Mouse (Mus musculus) stomach, embryonic 14.5 days (tissue): ENCODE measurements at regions not wholly inside any gene's neighbourhood (a gene's known extent, or its start where the extent isn't known, plus 50 kb on each side); places are given as distances from the start of the nearest gene placed in this dataset.

ENCODE experiments used
- ATAC-seq: fragments of 200-750 bp; cut with Nextera tagmentation; 2 replicates; pipeline ENCODE4 v1.8.0; 2017; ENCODE audit warnings: low read depth, moderate TSS enrichment; ENCODE audit not compliant: insufficient number of reproducible peaks, insufficient read depth, low FRiP score
- H3K27ac ChIP-seq: fragments of 300-500 bp; sonication (generic); 2 replicates; pipeline ENCODE4 v1.5.1; 2014; ENCODE audit warnings: mild to moderate bottlenecking, low read length, moderate library complexity, mixed read lengths
- H3K27me3 ChIP-seq: fragments of 300-500 bp; sonication (generic); 2 replicates; pipeline ENCODE4 v1.6.1; 2014; ENCODE audit warnings: low read length, control low read depth, mixed read lengths; ENCODE audit not compliant: control insufficient read depth, insufficient read depth
- H3K36me3 ChIP-seq: fragments of 300-500 bp; sonication (generic); 2 replicates; pipeline ENCODE4 v1.6.1; 2014; ENCODE audit warnings: mild to moderate bottlenecking, control low read depth, low read length, moderate library complexity, mixed read lengths; ENCODE audit not compliant: control insufficient read depth, insufficient read depth
- H3K4me1 ChIP-seq: fragments of 300-500 bp; sonication (generic); 2 replicates; pipeline ENCODE4 v1.6.1; 2014; ENCODE audit warnings: low read length, control low read depth, mixed read lengths; ENCODE audit not compliant: control insufficient read depth, insufficient read depth
- H3K4me2 ChIP-seq: fragments of 300-500 bp; sonication (generic); replicated peaks from 2 replicates; pipeline ENCODE4 v1.6.1; 2014; ENCODE audit warnings: low read depth, low read length, control low read depth
- H3K4me3 ChIP-seq: fragments of 300-500 bp; sonication (generic); 2 replicates; pipeline ENCODE4 v1.5.1; 2014; ENCODE audit warnings: low read depth, low read length, control low read depth
- H3K9ac ChIP-seq: fragments of 300-500 bp; sonication (generic); replicated peaks from 2 replicates; pipeline ENCODE4 v1.6.1; 2014; ENCODE audit warnings: low read depth, mild to moderate bottlenecking, control low read depth, low read length, moderate library complexity, mixed read lengths
- H3K9me3 ChIP-seq: fragments of 300-500 bp; sonication (generic); 2 replicates; pipeline ENCODE4 v1.6.1; 2016; ENCODE audit warnings: low read depth, low read length, control low read depth; ENCODE audit not compliant: control insufficient read depth
- WGBS: fragments of 180-500 bp; shearing (Covaris S2); extraction: QIAGEN DNeasy Blood & Tissue Kit; methylation state at CpG from one replicate; pipeline ENCODE4 v1.1.7; 2014; 5-methylcytosine and 5-hydroxymethylcytosine counted together

DNA sequence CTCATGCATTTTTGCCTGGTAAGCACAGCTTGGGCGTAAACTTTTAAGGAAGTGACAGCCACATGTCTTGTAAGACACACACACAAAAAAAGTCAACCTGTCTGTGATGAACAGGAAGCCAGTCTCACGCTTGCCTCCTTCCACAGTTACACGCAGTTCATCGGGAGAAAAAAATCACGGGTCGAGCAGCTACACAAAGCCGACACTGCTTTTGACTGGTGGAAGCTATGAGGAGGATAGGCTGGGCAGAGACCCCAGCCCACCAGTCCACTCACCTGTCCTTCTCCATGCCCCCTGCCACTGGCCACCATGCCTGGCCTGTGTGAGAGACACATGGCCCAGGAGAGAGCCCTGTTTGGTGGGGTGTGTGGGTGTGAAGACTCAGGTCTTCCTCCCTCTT lies 119.2 kb downstream of the Ets2 start:
- ATAC-seq: no peak
- H3K9me3 ChIP-seq: no peaks in the 10 kb centered on the region; the same call in 1 of the 2 replicates
- no peaks in the 10 kb centered on the region for H3K36me3 ChIP-seq
- no peak overlapping the region for H3K27ac ChIP-seq
- H3K4me2 ChIP-seq: no peak overlapping the region
- no peaks in the 10 kb centered on the region for H3K27me3 ChIP-seq
- WGBS: 82% methylated on average over 7 of the region's 7 CpGs
- no peak overlapping the region for H3K9ac ChIP-seq
- H3K4me1 ChIP-seq: peaks cover 19% of the 10 kb centered on the region
- no peak overlapping the region for H3K4me3 ChIP-seq

DNA sequence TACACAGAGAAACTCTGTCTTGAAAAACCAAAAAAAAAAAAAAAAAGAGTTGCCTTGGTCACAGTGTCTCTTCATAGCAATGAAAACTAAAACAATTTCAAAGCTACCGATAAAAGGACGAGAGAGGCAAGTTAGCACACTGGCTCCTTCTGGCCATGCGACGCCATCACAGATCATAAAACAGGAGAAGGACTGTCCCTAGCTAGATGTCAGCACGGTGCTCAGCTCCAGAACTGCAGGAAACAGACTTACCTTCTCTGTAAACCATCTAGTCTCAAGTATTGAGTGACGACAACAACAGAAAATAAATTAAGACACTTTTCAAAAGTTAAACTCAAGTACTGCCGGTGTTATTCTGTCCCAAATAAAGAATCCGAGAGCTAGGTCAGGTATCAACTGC lies 118.7 kb downstream of the Ets2 start:
- Histone ChIP-seq H3K4me3 (no peak overlapping the region), H3K9ac (no peak overlapping the region), H3K27me3 (no peaks in the 10 kb centered on the region), H3K36me3 (no peaks in the 10 kb centered on the region), H3K4me2 (no peak overlapping the region), H3K27ac (no peak overlapping the region), H3K4me1 (peaks cover 17% of the 10 kb centered on the region), H3K9me3 (no peaks in the 10 kb centered on the region; the same call in 1 of the 2 replicates)
- ATAC-seq: no peak
- 71% methylated on average over 8 of the region's 8 CpGs for WGBS

GRCm38 (mm10) chr16:95820013-95820412 lies 118.1 kb downstream of the Ets2 start:
- H3K27ac ChIP-seq: no peak overlapping the region
- ATAC-seq: no peak
- H3K4me2 ChIP-seq: no peak overlapping the region
- no peak overlapping the region for H3K9ac ChIP-seq
- H3K36me3 ChIP-seq: no peaks in the 10 kb centered on the region
- no peak overlapping the region for H3K4me3 ChIP-seq
- H3K4me1 ChIP-seq: peaks cover 11% of the 10 kb centered on the region
- WGBS: 33% methylated on average over 1 of the region's 1 CpGs
- H3K27me3 ChIP-seq: no peaks in the 10 kb centered on the region
- no peaks in the 10 kb centered on the region; the same call in 1 of the 2 replicates for H3K9me3 ChIP-seq

- Histone ChIP-seq H3K4me2 (no peak overlapping the region), H3K9me3 (no peaks in the 10 kb centered on the region; the same call in 1 of the 2 replicates), H3K4me1 (no peaks in the 10 kb centered on the region), H3K4me3 (no peak overlapping the region), H3K9ac (no peak overlapping the region), H3K27me3 (no peaks in the 10 kb centered on the region), H3K36me3 (no peaks in the 10 kb centered on the region), H3K27ac (no peak overlapping the region)
- ATAC-seq: no peak
- 98% methylated on average over 13 of the region's 13 CpGs for WGBS
These were observed 114.1 kb downstream of the Ets2 start for GRCm38 (mm10) chr16:95815966-95816365.

- no peak for ATAC-seq
- H3K4me3 ChIP-seq: no peak overlapping the region
- H3K27me3 ChIP-seq: no peaks in the 10 kb centered on the region
- H3K9me3 ChIP-seq: no peaks in the 10 kb centered on the region; the same call in 1 of the 2 replicates
- H3K27ac ChIP-seq: no peak overlapping the region
- 86% methylated on average over 6 of the region's 6 CpGs for WGBS
- H3K4me1 ChIP-seq: no peaks in the 10 kb centered on the region
- H3K4me2 ChIP-seq: no peak overlapping the region
- no peaks in the 10 kb centered on the region for H3K36me3 ChIP-seq
- no peak overlapping the region for H3K9ac ChIP-seq
These were observed 113.4 kb downstream of the Ets2 start for GRCm38 (mm10) chr16:95815206-95815731.

- Histone ChIP-seq H3K36me3 (no peaks in the 10 kb centered on the region), H3K27ac (no peak overlapping the region), H3K4me2 (no peak overlapping the region), H3K9ac (no peak overlapping the region), H3K9me3 (no peaks in the 10 kb centered on the region; the same call in 1 of the 2 replicates), H3K4me1 (no peaks in the 10 kb centered on the region), H3K4me3 (no peak overlapping the region), H3K27me3 (no peaks in the 10 kb centered on the region)
- no peak for ATAC-seq
- 67% methylated on average over 9 of the region's 9 CpGs for whole genome bisulfite sequencing
These were observed 112.7 kb downstream of the Ets2 start for GRCm38 (mm10) chr16:95814513-95815118.

DNA sequence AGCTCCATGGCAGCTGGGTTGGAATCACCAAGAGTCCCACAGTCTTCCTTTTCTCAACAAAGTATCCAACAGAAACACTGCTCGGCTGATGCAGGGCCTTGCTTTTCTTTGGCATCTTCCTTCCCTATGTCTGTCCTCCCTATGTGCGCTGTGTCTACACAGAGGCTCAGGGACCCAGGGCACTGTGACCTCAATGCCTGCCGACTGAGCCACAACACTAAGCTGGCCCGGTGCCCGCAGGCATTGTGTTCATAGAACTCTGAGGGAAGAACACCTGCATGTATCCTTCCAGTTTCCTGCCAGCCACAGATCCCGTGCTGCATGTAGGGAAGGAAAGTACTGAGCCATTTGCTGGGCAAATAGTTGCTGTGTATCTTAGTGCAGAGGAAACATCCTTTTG lies 109.2 kb downstream of the Ets2 start:
- H3K4me3 ChIP-seq: no peak overlapping the region
- H3K4me1 ChIP-seq: no peaks in the 10 kb centered on the region
- WGBS: 74% methylated on average over 6 of the region's 6 CpGs
- no peak overlapping the region for H3K9ac ChIP-seq
- no peaks in the 10 kb centered on the region for H3K9me3 ChIP-seq
- H3K27me3 ChIP-seq: no peaks in the 10 kb centered on the region
- no peak overlapping the region for H3K27ac ChIP-seq
- no peak for ATAC-seq
- no peaks in the 10 kb centered on the region for H3K36me3 ChIP-seq
- no peak overlapping the region for H3K4me2 ChIP-seq

DNA sequence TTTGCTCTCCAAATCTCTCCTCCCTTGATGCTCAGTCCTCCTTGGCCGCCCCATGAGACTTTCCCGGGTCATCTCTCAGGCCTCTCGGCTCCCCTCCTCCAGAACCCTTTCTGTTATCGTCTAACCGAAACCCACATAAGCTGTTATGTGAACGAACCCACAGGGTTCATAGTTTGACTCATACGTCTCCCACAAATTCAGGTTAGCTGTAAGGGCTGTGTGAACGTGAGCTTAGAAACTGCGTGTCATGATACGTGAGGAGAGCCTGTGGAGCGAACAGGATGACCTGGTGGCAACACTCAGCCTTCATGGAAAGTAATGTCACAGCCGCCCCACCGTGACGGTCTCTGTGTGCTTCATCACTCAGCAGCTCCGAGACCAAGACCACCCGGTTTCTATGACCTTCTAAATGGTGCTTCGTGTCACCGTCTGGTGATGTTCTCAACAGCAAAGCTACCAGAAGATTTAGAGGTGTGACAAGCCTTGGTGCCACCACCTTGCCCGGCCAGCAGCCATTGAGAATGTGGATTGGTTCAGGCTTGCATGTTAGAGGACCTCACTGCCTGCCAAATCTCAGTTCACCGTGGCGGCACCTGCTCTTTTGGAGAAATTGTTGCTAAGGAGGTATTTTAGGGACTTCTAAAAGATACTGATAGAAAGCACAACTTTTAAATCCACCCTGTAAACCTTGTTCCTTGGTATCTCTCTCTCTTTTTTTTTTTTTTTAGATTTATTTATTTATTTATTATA lies 107.4 kb downstream of the Ets2 start:
- no peaks in the 10 kb centered on the region for H3K36me3 ChIP-seq
- no peak overlapping the region for H3K4me2 ChIP-seq
- no peak overlapping the region for H3K4me3 ChIP-seq
- 88% methylated on average over 21 of the region's 21 CpGs for WGBS
- H3K27me3 ChIP-seq: no peaks in the 10 kb centered on the region
- no peak for ATAC-seq
- H3K4me1 ChIP-seq: no peaks in the 10 kb centered on the region
- H3K9me3 ChIP-seq: no peaks in the 10 kb centered on the region
- H3K9ac ChIP-seq: no peak overlapping the region
- no peak overlapping the region for H3K27ac ChIP-seq
